29 mouse cellular contexts compared by ENCODE assay signal in the genomic region with DNA sequence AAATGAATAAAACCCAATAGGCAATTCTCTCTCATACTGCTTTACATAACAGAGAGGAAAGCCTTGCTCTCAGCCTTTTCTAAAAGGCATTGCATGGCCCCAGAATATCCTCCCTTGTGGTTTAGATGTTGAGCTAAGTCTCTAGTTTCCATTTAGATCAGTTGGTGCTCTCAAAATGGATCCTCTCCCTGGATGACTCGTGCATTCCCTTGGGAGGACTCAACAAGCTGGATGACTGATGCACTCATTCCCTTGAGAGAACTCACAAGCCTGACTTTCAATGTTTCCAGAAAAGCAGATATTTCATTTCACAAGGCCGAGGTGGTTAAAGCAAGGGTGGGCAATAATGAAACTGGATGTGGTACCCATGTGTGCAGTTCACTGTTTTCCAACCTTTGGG. TPM values are rescaled to one million over a fixed set of nuclear protein-coding genes. Genes with fewer than 3 reads are reported as not detected.
"Had no signal": no experiment of that assay in that cellular context is flagged by ENCODE, and none has a peak within 500 bp of the region (broad histone marks: within the 10 kb centered on the region; RNA-seq: fewer than 3 reads in every experiment).

No protein-coding gene starts in this region.

- H3K4me2 ChIP-seq: limb, embryonic 13.5 days; liver, embryonic 12.5 days; liver, embryonic 15.5 days; lung, embryonic 15.5 days; midbrain, embryonic 11.5 days; neural tube, embryonic 12.5 days; neural tube, embryonic 15.5 days had no signal

- ATAC-seq: liver, embryonic 12.5 days had no signal

- DNase-seq: kidney, postnatal 25 days; layer of hippocampus, adult 9-11 months; liver; lung, adult 18-20 months; lung, postnatal 10 days; lung, postnatal 36 days; midbrain, embryonic 14.5 days; right cerebral cortex, adult 18-20 months; right cerebral cortex, postnatal 14 days; thymus, adult 18-20 months; thymus, postnatal 14 days; thymus, postnatal 4 days had no signal

- H3K9ac ChIP-seq: limb, embryonic 13.5 days; liver, embryonic 12.5 days; liver, embryonic 15.5 days; lung, embryonic 15.5 days; neural tube, embryonic 12.5 days; neural tube, embryonic 15.5 days had no signal

- H3K27ac ChIP-seq: kidney, postnatal 0 days; layer of hippocampus, adult 2 months; limb, embryonic 10.5 days; limb, embryonic 13.5 days; liver, embryonic 12.5 days; liver, embryonic 15.5 days; lung, embryonic 15.5 days; neural tube, embryonic 12.5 days; neural tube, embryonic 15.5 days had no signal

- H3K36me3 ChIP-seq: limb, embryonic 10.5 days; limb, embryonic 13.5 days; liver, embryonic 12.5 days; liver, embryonic 15.5 days; lung, embryonic 15.5 days; neural tube, embryonic 12.5 days; neural tube, embryonic 15.5 days had no signal

- H3K9me3 ChIP-seq: limb, embryonic 10.5 days; limb, embryonic 13.5 days; liver, embryonic 12.5 days; liver, embryonic 15.5 days; lung, embryonic 15.5 days; neural tube, embryonic 12.5 days; neural tube, embryonic 15.5 days had no signal

- H3K4me1 ChIP-seq: liver, embryonic 12.5 days; liver, embryonic 15.5 days; lung, embryonic 15.5 days; neural tube, embryonic 12.5 days had no signal

- H3K27me3 ChIP-seq: limb, embryonic 13.5 days; lung, embryonic 15.5 days; neural tube, embryonic 12.5 days; neural tube, embryonic 15.5 days had no signal

- H3K4me3 ChIP-seq: layer of hippocampus, adult 2 months; limb, embryonic 10.5 days; limb, embryonic 13.5 days; liver, embryonic 12.5 days; liver, embryonic 15.5 days; lung, embryonic 15.5 days; neural tube, embryonic 12.5 days; neural tube, embryonic 15.5 days had no signal

RNA-seq across cellular contexts. Expression of a gene that starts 28.1 kb away (rescaled TPM):
- total RNA-seq: layer of hippocampus, adult 2 months; layer of hippocampus, postnatal 25 days; left cerebral cortex, adult 18-20 months; left cerebral cortex, postnatal 25 days; megakaryocyte-erythroid progenitor cell, adult 5-6 weeks; midbrain, postnatal 0 days had no signal
- polyA plus RNA-seq: limb, embryonic 10.5 days; liver, embryonic 15.5 days; lung, embryonic 15.5 days; midbrain, embryonic 11.5 days; midbrain, postnatal 0 days; neural tube, embryonic 12.5 days; neural tube, embryonic 15.5 days; stomach, embryonic 16.5 days; testis, adult 2 months had no signal
